Mouse (Mus musculus): ENCODE data around the gene Rsrc1.

Rsrc1 gene

DNA sequence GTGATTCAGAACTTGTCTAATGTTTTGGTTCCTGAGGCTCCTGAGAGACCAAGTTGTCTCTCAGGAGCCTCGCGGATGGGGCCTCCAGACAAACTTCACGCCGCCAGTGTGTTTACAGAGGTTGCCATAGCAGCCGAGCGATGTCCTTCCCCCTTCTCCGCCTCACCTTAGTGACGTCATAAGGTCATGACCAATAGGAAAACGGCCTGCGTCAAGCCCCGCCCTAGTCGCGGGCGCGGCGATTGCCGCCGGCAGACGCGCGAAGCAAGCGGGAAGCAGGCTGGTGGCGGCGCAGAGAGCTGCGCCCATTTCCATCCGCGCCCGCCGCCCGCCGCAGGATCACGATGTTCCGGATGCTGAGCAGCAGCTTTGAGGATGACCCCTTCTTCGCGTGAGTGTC, 392.7 kb downstream of the Rsrc1 start, which contains the start of gene Mlf1:
Gene Mlf1 (plus strand): TSS at position 226 of the 400 bp plus-strand sequence.
- DNase-seq = peak; percentile 90 to 91

DNA sequence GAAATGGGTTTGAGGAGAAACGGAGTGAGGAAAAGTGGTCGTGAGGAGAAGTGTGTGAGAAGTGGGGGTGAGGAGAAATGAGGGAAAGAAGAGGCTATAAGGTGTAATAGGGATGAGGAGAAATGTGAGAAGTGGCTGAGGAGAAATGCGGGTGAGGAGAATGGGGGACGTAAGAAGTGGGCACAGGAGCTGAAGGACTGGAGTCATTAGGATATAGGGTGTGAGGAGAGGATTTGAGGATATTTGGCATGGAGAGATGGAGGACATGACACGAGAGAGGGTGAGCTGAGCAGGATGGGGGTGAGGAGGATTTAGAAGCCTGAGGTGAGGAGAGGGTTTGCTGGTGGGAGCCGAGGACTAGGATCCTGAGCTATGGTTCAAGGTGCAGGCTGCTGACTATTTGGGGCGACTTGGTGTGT, 393.2 kb downstream of the Rsrc1 start:
- DNase-seq = no peak

DNA sequence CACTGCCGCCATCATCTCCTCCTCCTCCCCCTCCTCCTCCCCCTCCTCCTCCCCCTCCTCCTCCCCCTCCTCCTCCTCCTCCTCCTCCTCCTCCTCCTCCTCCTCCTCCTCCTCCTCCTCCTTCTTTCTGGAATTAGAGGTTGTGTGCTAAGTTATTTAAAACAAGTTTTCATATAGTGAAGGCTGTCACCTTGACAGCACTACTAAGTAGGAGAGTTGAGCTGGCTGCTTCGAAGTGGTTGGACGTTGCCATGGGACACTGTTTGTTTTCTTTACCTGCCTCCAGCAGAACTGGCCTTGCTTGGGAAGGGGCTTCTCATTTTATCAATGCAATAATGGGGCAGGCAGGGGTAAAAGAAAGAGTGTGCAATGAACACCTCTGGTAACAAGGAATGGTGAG, 393.9 kb downstream of the Rsrc1 start, which contains the start of gene Gm17402:
Gene Gm17402 (minus strand): TSS at position 101 of the 400 bp plus-strand sequence.
- no peak for DNase-seq

DNA sequence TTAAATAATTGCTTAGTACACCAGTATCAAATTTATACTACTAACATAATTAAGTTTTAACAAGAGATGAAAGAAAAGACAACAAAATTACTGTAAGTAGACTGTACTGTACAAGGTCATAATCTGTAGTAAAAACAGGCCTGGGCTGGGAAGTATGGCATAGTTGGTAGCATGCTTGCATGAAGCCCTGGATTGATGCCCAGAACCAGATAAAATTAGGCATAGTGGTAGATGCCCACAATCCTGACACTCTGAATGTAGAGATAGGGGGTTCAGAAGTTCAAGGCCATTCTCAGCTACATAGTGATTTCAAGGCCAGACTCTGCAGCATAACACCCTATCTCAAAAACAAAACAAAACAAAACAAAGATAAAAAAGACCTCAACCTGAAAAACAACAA, 397.0 kb downstream of the Rsrc1 start:
- no peak for DNase-seq

All from lung, postnatal 4 days (tissue).